Mouse (Mus musculus) limb, embryonic 11.5 days (tissue): ENCODE measurements around the gene Ntsr1. TPM values are rescaled to one million over a fixed set of nuclear protein-coding genes. Genes with fewer than 3 reads are reported as not detected.

Experiments
- ATAC-seq: fragments of 200-750 bp; cut with Nextera tagmentation; 2 replicates; pipeline ENCODE4 v1.8.0; 2017; ENCODE audit warnings: low read depth; ENCODE audit not compliant: insufficient number of reproducible peaks, low FRiP score, low TSS enrichment
- DNase-seq: peaks from one replicate; pipeline ENCODE4 v3.0.0-alpha.2; 2015; ENCODE audit warnings: low spot score
- H3K27ac ChIP-seq: fragments of 300-500 bp; sonication (generic); replicated peaks from 2 replicates; pipeline ENCODE4 v1.5.1; 2014; ENCODE audit warnings: low read depth, mild to moderate bottlenecking, low read length
- H3K27me3 ChIP-seq: fragments of 300-500 bp; sonication (generic); 2 replicates; pipeline ENCODE4 v1.6.1; 2014; ENCODE audit warnings: mild to moderate bottlenecking, low read length, mixed read lengths; ENCODE audit not compliant: control insufficient read depth, insufficient read depth
- H3K36me3 ChIP-seq: fragments of 300-500 bp; sonication (generic); 2 replicates; pipeline ENCODE4 v1.6.1; 2014; ENCODE audit warnings: mild to moderate bottlenecking, low read length, moderate library complexity, mixed read lengths; ENCODE audit not compliant: control insufficient read depth, insufficient read depth
- H3K4me1 ChIP-seq: fragments of 300-500 bp; sonication (generic); 2 replicates; pipeline ENCODE4 v1.6.1; 2014; ENCODE audit warnings: low read length, mixed read lengths; ENCODE audit not compliant: control insufficient read depth, insufficient read depth
- H3K4me2 ChIP-seq: fragments of 300-500 bp; sonication (generic); 2 replicates; pipeline ENCODE4 v1.6.1; 2014; ENCODE audit warnings: low read depth, mild to moderate bottlenecking, moderate library complexity; ENCODE audit not compliant: severe bottlenecking
- H3K4me3 ChIP-seq: fragments of 300-500 bp; sonication (generic); 2 replicates; pipeline ENCODE4 v1.5.1; 2014; ENCODE audit warnings: low read depth, low read length
- H3K9ac ChIP-seq: fragments of 300-500 bp; sonication (generic); 2 replicates; pipeline ENCODE4 v1.6.1; 2014; ENCODE audit warnings: mild to moderate bottlenecking, low read length
- H3K9me3 ChIP-seq: fragments of 300-500 bp; sonication (generic); 2 replicates; pipeline ENCODE4 v1.6.1; 2016; ENCODE audit warnings: low read length; ENCODE audit not compliant: control insufficient read depth
- WGBS: fragments of 180-500 bp; shearing (Covaris S2); extraction: QIAGEN DNeasy Blood & Tissue Kit; methylation state at CpG from one replicate; pipeline ENCODE4 v1.1.7; 2014; 5-methylcytosine and 5-hydroxymethylcytosine counted together
- polyA plus RNA-seq: library from polyadenylated mRNA; unstranded; fragments of >200 nt; fragmentation: Nextera tagmentation; extraction: Ambion mirVana; gene quantifications from 2 replicates; pipeline ENCODE4 v1.2.1, GENCODE M21; 2014

The Ntsr1 gene
- polyA plus RNA-seq, 1 experiment from 2014 or later: not detected

DNA sequence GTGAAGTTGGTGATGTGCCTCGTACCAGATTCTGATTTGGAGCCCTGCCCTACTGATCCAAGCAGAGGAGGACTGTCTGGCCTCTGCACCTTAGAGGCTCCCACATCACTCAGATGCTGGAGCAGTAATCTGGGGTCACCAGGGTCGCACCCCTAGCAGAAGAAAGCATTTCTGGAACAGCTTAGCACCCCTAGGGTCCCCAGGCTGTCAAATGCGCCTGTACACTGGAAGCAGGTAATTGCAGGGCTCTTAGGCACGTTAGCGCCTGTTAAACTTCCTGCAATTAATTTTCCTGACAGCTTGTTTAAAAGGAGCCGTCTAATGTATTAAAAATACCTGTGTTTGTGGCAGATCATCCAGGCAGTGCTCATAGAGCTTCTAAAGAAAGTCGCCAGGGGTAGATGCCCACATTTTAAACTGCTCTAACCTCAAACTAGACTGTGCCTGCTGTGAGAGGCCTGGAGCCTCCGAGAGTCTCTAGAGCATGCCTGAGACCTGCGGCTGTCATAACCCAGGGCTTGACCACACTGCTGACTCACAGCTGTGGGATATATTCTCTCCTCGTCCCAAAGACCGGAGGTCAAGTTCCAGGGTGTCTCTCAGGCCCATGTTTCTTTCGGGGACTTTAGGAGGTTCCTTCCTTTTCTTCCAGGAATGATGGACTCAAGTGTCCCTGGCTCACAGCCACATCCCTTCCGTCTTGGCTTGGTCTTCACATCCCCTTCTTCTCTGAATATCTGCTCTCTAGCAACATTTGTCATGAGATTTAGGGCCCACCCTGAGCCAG is 12.3 kb downstream of the Ntsr1 start:
- ATAC-seq (no peak), DNase-seq (no peak)
- no peak overlapping the region for H3K4me3 ChIP-seq
- no peak overlapping the region for H3K27ac ChIP-seq
- no peaks in the 10 kb centered on the region for H3K36me3 ChIP-seq
- 17% methylated on average over 13 of the region's 13 CpGs for WGBS
- no peak overlapping the region for H3K9ac ChIP-seq
- no peaks in the 10 kb centered on the region for H3K27me3 ChIP-seq
- no peak overlapping the region for H3K4me2 ChIP-seq
- H3K9me3 ChIP-seq: no peaks in the 10 kb centered on the region
- peaks cover 26% of the 10 kb centered on the region for H3K4me1 ChIP-seq

DNA sequence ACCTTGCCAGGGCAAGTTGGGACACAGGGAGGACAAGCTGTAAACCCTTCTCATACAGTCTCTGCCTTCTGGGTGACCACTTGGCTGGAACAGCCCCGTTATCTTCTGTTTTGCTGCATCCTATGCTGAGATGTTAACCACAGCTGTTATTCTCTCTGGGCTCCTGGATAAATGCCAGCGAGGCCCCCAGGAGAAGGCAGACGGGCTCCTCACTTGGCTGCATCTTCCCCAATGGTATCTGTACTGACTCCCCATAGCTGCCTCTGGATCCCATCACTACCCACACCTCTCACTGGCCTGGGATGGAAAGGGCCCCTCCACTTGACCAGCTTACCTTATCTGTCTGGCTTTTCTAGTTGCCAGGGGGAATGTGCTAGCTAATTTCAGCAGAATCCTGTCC is 13.2 kb downstream of the Ntsr1 start:
- Histone ChIP-seq H3K4me1 (peaks cover 26% of the 10 kb centered on the region), H3K27me3 (no peaks in the 10 kb centered on the region), H3K4me3 (no peak overlapping the region), H3K9ac (no peak overlapping the region), H3K9me3 (no peaks in the 10 kb centered on the region), H3K36me3 (no peaks in the 10 kb centered on the region), H3K27ac (no peak overlapping the region), H3K4me2 (no peak overlapping the region)
- ATAC-seq: no peak
- DNase-seq: no peak
- 68% methylated on average over 3 of the region's 3 CpGs for WGBS

DNA sequence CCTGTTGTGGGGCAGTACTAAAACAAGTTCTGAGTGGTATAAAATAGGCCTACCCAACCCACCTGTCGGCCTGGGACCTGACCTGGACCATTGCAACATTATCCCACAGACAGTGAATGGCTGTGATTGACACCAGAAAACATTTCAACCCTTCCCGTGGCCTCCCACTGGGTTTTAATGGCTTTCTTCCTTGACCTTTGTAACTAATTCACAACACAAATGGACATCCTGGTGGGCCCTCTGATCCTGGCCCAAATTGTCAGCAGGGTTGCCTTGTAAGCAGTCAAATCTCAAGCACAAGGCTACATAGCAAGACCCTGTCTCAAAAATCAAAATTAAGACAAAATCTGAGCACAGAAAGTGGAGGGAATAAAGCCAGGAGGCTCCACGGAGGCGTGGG is 14.1 kb downstream of the Ntsr1 start:
- H3K9me3 ChIP-seq: no peaks in the 10 kb centered on the region
- no peak for DNase-seq

DNA sequence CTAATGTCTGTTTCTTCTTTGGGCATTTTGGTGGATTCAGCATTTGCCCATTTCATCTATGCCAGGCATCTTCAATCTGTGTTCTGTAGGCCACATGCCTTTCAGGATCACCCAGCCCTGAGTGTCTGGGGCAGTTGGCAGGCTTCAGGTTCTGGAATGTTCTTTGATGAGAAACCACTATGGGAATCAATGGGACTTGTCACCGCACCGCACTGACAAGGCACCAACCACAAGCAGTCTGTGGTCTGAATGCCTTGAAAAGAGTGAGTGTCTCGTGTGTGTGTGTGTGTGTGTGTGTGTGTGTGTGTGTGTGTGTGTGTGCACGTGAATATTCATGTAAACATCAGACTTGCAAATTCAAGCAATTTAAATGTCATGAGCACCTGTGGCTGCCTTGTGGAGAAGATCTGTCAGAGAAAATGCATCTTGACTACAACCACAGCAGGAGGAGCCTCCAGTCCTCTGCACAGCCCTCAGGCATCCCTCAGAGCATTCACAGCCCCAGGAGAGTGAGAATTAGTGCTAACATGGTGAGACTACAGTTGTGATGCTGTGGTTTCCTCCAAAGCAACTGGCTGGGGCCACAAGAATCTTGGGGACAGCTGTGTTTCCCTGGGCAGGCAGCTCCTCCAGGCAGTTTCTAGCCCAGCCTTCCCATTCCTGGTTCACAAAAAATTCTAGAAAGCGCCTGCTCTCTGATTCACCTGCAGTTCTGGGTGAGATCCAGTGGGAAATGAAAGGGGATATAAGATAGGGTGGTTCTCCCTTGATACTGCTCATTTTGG is 21.9 kb downstream of the Ntsr1 start:
- H3K9me3 ChIP-seq: no peaks in the 10 kb centered on the region
- H3K27me3 ChIP-seq: no peaks in the 10 kb centered on the region
- no peak for ATAC-seq
- H3K27ac ChIP-seq: no peak overlapping the region
- no peaks in the 10 kb centered on the region for H3K4me1 ChIP-seq
- H3K4me3 ChIP-seq: no peak overlapping the region
- WGBS: 84% methylated on average over 5 of the region's 5 CpGs
- no peak overlapping the region for H3K9ac ChIP-seq
- no peak overlapping the region for H3K4me2 ChIP-seq
- DNase-seq: no peak
- H3K36me3 ChIP-seq: no peaks in the 10 kb centered on the region

More for the DNA sequence above, 14.1 kb downstream of the Ntsr1 start:
- H3K4me2 ChIP-seq: no peak overlapping the region
- H3K36me3 ChIP-seq: no peaks in the 10 kb centered on the region
- H3K9ac ChIP-seq: no peak overlapping the region
- WGBS: 29% methylated on average over 4 of the region's 4 CpGs
- H3K27ac ChIP-seq: no peak overlapping the region
- no peak overlapping the region for H3K4me3 ChIP-seq
- no peak for ATAC-seq
- H3K4me1 ChIP-seq: peaks cover 26% of the 10 kb centered on the region
- no peaks in the 10 kb centered on the region for H3K27me3 ChIP-seq

DNA sequence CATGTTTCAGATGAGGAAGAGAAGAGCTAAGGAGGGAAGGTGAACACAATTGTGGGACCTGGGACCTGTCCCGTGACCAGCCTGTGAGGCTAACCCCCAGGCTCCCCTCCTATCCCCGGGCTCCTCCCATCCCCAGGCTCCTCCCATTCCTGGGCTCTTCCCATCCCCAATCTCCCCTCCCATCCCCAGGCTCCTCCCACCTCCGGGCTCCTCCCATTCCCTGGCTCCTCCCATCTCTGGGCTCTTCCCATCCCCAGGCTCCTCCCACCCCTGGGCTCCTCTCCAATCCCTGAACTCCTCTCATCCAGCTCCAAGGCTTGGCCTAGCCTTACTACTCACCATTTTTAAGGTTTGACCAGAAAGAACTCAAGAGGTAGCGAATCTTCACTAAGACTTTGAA is 23.0 kb downstream of the Ntsr1 start:
- ATAC-seq: no peak
- DNase-seq: no peak
- Histone ChIP-seq H3K4me2 (no peak overlapping the region), H3K27me3 (no peaks in the 10 kb centered on the region), H3K27ac (no peak overlapping the region), H3K4me3 (no peak overlapping the region), H3K4me1 (no peaks in the 10 kb centered on the region), H3K36me3 (no peaks in the 10 kb centered on the region), H3K9me3 (no peaks in the 10 kb centered on the region), H3K9ac (no peak overlapping the region)
- 61% methylated on average over 4 of the region's 4 CpGs for WGBS

DNA sequence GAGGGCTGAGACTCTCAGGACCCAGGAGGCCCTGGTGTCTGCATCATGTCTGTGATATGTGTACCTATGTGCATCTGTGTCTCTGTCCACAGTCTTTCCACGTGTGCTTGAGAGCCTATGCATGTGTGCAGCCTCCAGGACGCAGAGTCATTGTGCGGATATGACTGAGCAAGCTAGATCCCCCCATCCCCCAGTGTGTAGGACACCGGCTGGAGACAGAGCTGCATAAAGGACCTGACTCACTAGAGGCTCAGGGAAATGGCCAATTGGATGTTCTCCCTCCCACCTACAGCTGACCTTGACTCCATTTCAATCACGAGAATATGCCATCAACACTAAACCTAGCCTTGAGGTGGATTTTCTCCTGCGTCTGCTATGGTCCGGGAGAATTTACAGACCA is 27.7 kb downstream of the Ntsr1 start:
- H3K9me3 ChIP-seq: no peaks in the 10 kb centered on the region
- H3K36me3 ChIP-seq: no peaks in the 10 kb centered on the region
- 0 out of 2 replicates have a peak, but pooled peaks cover 3% of the 10 kb centered on the region for H3K4me1 ChIP-seq
- no peak for DNase-seq
- WGBS: 64% methylated on average over 7 of the region's 7 CpGs
- H3K4me2 ChIP-seq: no peak overlapping the region
- H3K9ac ChIP-seq: no peak overlapping the region
- no peak for ATAC-seq
- no peak overlapping the region for H3K4me3 ChIP-seq
- no peaks in the 10 kb centered on the region for H3K27me3 ChIP-seq
- H3K27ac ChIP-seq: no peak overlapping the region

DNA sequence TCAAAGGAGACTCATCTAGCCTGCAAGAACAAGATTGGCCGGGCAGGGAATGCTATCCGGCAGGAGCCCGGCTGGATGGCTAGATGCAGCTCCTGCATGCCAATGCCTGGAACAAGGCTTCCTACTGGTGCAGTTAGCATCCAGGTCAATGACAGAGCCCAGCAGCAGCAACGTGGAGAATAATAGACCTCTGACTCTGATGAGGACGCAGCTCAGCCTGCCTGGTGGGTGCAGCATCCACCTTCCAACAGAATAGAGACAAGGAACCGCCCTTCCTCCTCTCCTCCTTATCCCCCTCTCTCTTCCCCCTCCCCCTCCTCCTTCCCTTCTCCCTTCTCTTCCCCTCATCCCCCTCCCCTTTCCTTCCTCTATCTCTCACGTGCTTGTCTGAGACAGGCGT is 28.1 kb downstream of the Ntsr1 start:
- WGBS: 14% methylated on average over 8 of the region's 8 CpGs
- H3K27ac ChIP-seq: no peak overlapping the region
- no peak overlapping the region for H3K4me3 ChIP-seq
- H3K9ac ChIP-seq: no peak overlapping the region
- H3K4me2 ChIP-seq: no peak overlapping the region
- 0 out of 2 replicates have a peak, but pooled peaks cover 3% of the 10 kb centered on the region for H3K4me1 ChIP-seq
- H3K9me3 ChIP-seq: no peaks in the 10 kb centered on the region
- ATAC-seq: no peak
- DNase-seq: no peak
- H3K36me3 ChIP-seq: no peaks in the 10 kb centered on the region
- no peaks in the 10 kb centered on the region for H3K27me3 ChIP-seq

DNA sequence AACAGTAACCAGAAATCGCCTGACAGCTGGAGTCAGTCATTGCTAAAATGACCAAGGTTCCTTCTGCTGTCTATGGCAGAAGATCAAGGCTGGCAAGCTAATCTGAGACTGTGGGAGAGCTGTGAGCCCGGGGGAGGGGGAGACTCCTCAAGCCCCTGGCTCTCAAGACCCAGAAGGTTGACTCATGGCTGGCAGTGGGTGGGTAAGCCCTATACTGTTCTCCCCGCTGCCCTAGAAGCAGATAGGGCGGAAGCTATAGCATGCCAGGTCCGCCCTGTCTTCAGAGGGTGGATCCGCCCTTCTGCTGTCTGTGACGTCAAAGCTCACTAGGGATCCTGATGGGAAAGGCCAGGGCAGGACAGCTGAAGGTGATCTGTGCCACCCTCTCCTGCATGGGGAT is 30.4 kb downstream of the Ntsr1 start:
- H3K4me1 ChIP-seq: 0 out of 2 replicates have a peak, but pooled peaks cover 3% of the 10 kb centered on the region
- no peaks in the 10 kb centered on the region for H3K36me3 ChIP-seq
- ATAC-seq (no peak), DNase-seq (no peak)
- H3K4me2 ChIP-seq: no peak overlapping the region
- no peaks in the 10 kb centered on the region for H3K27me3 ChIP-seq
- no peak overlapping the region for H3K9ac ChIP-seq
- no peaks in the 10 kb centered on the region for H3K9me3 ChIP-seq
- WGBS: 31% methylated on average over 7 of the region's 7 CpGs
- no peak overlapping the region for H3K27ac ChIP-seq
- H3K4me3 ChIP-seq: no peak overlapping the region
